Mouse (Mus musculus) C2C12 (cell line): ENCODE results near the gene Ipo13.

Source experiments
- CEBPB ChIP-seq: IDR thresholded peaks from one replicate; pipeline ENCODE4 v1.6.1; 2011; ENCODE audit warnings: low read depth, mild to moderate bottlenecking, control low read depth, moderate library complexity
- CTCF ChIP-seq: IDR thresholded peaks from one replicate; pipeline ENCODE4 v1.5.1; 2011; ENCODE audit not compliant: control insufficient read depth, insufficient read depth, insufficient read length
- MAX ChIP-seq: IDR thresholded peaks from one replicate; pipeline ENCODE4 v1.6.1; 2011; ENCODE audit warnings: mild to moderate bottlenecking, control low read depth
- MYOG ChIP-seq: IDR thresholded peaks from one replicate; pipeline ENCODE4 v1.6.1; 2011; ENCODE audit not compliant: control insufficient read depth, insufficient read length; ENCODE audit errors: extremely low read depth
- USF1 ChIP-seq: IDR thresholded peaks from one replicate; pipeline ENCODE4 v1.6.1; 2011; ENCODE audit warnings: low read depth, mild to moderate bottlenecking, control low read depth, moderate library complexity

DNA sequence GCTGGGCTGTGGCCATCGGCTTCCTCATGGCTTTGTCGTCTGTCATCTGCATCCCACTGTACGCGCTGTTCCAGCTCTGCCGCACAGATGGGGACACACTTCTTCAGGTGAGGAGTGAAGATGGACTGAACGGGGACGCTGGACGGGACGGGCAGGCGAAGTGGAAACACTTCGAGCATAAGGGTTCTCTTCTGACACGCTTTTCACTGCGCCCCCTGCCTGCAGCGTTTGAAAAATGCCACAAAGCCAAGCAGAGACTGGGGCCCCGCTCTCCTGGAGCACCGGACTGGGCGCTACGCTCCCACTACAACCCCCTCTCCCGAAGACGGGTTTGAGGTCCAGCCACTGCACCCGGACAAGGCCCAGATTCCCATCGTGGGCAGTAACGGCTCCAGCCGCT is 47.0 kb downstream of the Ipo13 start:
- peak; percentile 17 for TF ChIP-seq CTCF
- no peak for TF ChIP-seq CEBPB
- no peak for TF ChIP-seq USF1
- no peak for TF ChIP-seq MYOG
- no peak for TF ChIP-seq MAX
